Mouse (Mus musculus) heart, postnatal 0 days (tissue): ENCODE data around the gene Fam19a5. TPM values are rescaled to one million over a fixed set of nuclear protein-coding genes. Genes with fewer than 3 reads are reported as not detected.

ENCODE experiments used
- ATAC-seq: fragments of 200-750 bp; cut with Nextera tagmentation; 2 replicates; pipeline ENCODE4 v1.8.0; 2017; ENCODE audit warnings: low read depth, moderate number of reproducible peaks, moderate library complexity; ENCODE audit not compliant: insufficient read depth
- DNase-seq: peaks from one replicate; pipeline ENCODE4 v3.0.0-alpha.2; 2016; ENCODE audit warnings: low spot score
- H3K27ac ChIP-seq: fragments of 300-500 bp; sonication (generic); 2 replicates; pipeline ENCODE4 v1.5.1; 2014; ENCODE audit warnings: low read depth, mild to moderate bottlenecking
- H3K27me3 ChIP-seq: fragments of 300-500 bp; sonication (generic); 2 replicates; pipeline ENCODE4 v1.6.1; 2014; ENCODE audit warnings: low read length, mixed read lengths; ENCODE audit not compliant: control insufficient read depth, insufficient read depth
- H3K36me3 ChIP-seq: fragments of 300-500 bp; sonication (generic); replicated peaks from 2 replicates; pipeline ENCODE4 v1.6.1; 2014; ENCODE audit warnings: low read length, mixed read lengths; ENCODE audit not compliant: control insufficient read depth, insufficient read depth
- H3K4me1 ChIP-seq: fragments of 300-500 bp; sonication (generic); 2 replicates; pipeline ENCODE4 v1.6.1; 2014; ENCODE audit warnings: antibody characterized with exemption; ENCODE audit not compliant: control insufficient read depth, insufficient read depth
- H3K4me2 ChIP-seq: fragments of 300-500 bp; sonication (generic); 2 replicates; pipeline ENCODE4 v1.6.1; 2014; ENCODE audit warnings: low read depth, mild to moderate bottlenecking, low read length, moderate library complexity
- H3K4me3 ChIP-seq: fragments of 300-500 bp; sonication (generic); 2 replicates; pipeline ENCODE4 v1.5.1; 2014; ENCODE audit warnings: low read depth, low read length
- H3K9ac ChIP-seq: fragments of 300-500 bp; sonication (generic); replicated peaks from 2 replicates; pipeline ENCODE4 v1.6.1; 2014; ENCODE audit warnings: low read depth, low read length, mixed read lengths
- H3K9me3 ChIP-seq: fragments of 300-500 bp; sonication (generic); replicated peaks from 2 replicates; pipeline ENCODE4 v1.6.1; 2016; ENCODE audit warnings: low read length; ENCODE audit not compliant: control insufficient read depth
- CTCF ChIP-seq: IDR thresholded peaks from 2 replicates; pipeline ENCODE4 v1.5.1; 2016; ENCODE audit warnings: antibody characterized with exemption, control low read depth, low read depth
- EP300 ChIP-seq: IDR thresholded peaks from 2 replicates; pipeline ENCODE4 v1.6.1; 2016; ENCODE audit warnings: antibody characterized with exemption, low read depth
- WGBS: fragments of 180-500 bp; shearing (Covaris S2); extraction: QIAGEN DNeasy Blood & Tissue Kit; methylation state at CpG from one replicate; pipeline ENCODE4 v1.1.7; 2014; 5-methylcytosine and 5-hydroxymethylcytosine counted together
- polyA plus RNA-seq: library from polyadenylated mRNA; unstranded; fragments of >200 nt; fragmentation: Nextera tagmentation; extraction: Ambion mirVana; gene quantifications from 2 replicates; pipeline ENCODE4 v1.2.1, GENCODE M21; 2015
- total RNA-seq: library from RNA; depleted of rRNA; stranded (reverse); fragments of >200 nt; gene quantifications from 2 replicates; pipeline ENCODE4 v1.2.3, GENCODE M21; 2014; ENCODE audit warnings: low replicate concordance

Fam19a5 gene
- total and polyA plus RNA-seq, 2 experiments from 2014 or later = 0.27 to 2.5 TPM

DNA sequence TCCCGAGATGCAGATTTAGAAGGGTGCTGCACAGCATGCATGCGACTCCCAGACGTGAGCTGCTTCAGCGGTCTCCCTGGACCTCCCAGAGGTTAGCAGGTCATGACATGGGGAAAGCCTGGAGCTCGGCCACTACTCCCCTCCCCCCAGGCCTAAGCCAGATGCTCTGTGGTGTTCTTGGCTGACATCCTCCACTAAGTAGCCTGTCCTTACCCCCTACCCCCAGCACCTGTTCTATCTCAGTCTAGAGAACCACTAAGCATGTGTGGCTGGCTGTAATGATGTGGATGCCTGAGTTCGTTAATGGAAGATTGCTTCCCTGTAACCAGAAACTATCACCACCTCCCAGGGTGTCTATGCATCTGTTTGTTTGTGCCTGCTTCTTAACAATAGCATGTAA, 134.6 kb downstream of the Fam19a5 start:
- Histone ChIP-seq H3K4me1 (no peaks in the 10 kb centered on the region), H3K9ac (no peak overlapping the region), H3K36me3 (no peaks in the 10 kb centered on the region), H3K9me3 (no peaks in the 10 kb centered on the region), H3K4me3 (no peak overlapping the region), H3K27me3 (no peaks in the 10 kb centered on the region), H3K4me2 (no peak overlapping the region), H3K27ac (no peak overlapping the region)
- TF ChIP-seq CTCF (no peak), EP300 (no peak)
- ATAC-seq (no peak), DNase-seq (no peak)
- WGBS = 52% methylated on average over 6 of the region's 6 CpGs

- H3K4me3 ChIP-seq = no peak overlapping the region
- ATAC-seq (no peak), DNase-seq (no peak)
- H3K4me2 ChIP-seq = no peak overlapping the region
- H3K4me1 ChIP-seq = no peaks in the 10 kb centered on the region
- no peak overlapping the region for H3K27ac ChIP-seq
- H3K36me3 ChIP-seq = no peaks in the 10 kb centered on the region
- H3K9ac ChIP-seq = no peak overlapping the region
- no peaks in the 10 kb centered on the region for H3K27me3 ChIP-seq
- TF ChIP-seq EP300 (no peak), CTCF (no peak)
- WGBS = 57% methylated on average over 3 of the region's 3 CpGs
- no peaks in the 10 kb centered on the region for H3K9me3 ChIP-seq
Measured at GRCm38 (mm10) chr15:87682410-87682809, 138.3 kb downstream of the Fam19a5 start.

- no peak for TF ChIP-seq CTCF
- no peak for TF ChIP-seq EP300
- H3K9ac ChIP-seq = no peak overlapping the region
- WGBS = 43% methylated on average over 10 of the region's 10 CpGs
- H3K4me3 ChIP-seq = no peak overlapping the region
- H3K4me2 ChIP-seq = no peak overlapping the region
- H3K4me1 ChIP-seq = no peaks in the 10 kb centered on the region
- H3K36me3 ChIP-seq = no peaks in the 10 kb centered on the region
- DNase-seq (no peak), ATAC-seq (peak; percentile 24; the same call in 1 of the 2 replicates)
- no peaks in the 10 kb centered on the region for H3K27me3 ChIP-seq
- no peak overlapping the region for H3K27ac ChIP-seq
- no peaks in the 10 kb centered on the region for H3K9me3 ChIP-seq
Measured at GRCm38 (mm10) chr15:87686415-87687040, 142.4 kb downstream of the Fam19a5 start.

GRCm38 (mm10) chr15:87691271-87691955, 147.3 kb downstream of the Fam19a5 start:
- Histone ChIP-seq H3K27me3 (no peaks in the 10 kb centered on the region), H3K4me1 (no peaks in the 10 kb centered on the region), H3K4me3 (no peak overlapping the region), H3K9ac (no peak overlapping the region), H3K27ac (no peak overlapping the region), H3K36me3 (no peaks in the 10 kb centered on the region), H3K4me2 (no peak overlapping the region), H3K9me3 (no peaks in the 10 kb centered on the region)
- TF ChIP-seq CTCF (no peak), EP300 (no peak)
- DNase-seq (no peak), ATAC-seq (no peak)
- WGBS = 64% methylated on average over 15 of the region's 15 CpGs

- WGBS = 65% methylated on average over 4 of the region's 4 CpGs
- Histone ChIP-seq H3K4me2 (no peak overlapping the region), H3K36me3 (no peaks in the 10 kb centered on the region), H3K27ac (no peak overlapping the region), H3K9ac (no peak overlapping the region), H3K4me3 (no peak overlapping the region), H3K4me1 (no peaks in the 10 kb centered on the region), H3K27me3 (no peaks in the 10 kb centered on the region), H3K9me3 (no peaks in the 10 kb centered on the region)
- ATAC-seq (no peak), DNase-seq (no peak)
- TF ChIP-seq EP300 (no peak), CTCF (no peak)
Measured at GRCm38 (mm10) chr15:87691958-87692357, 147.9 kb downstream of the Fam19a5 start.
